Mouse (Mus musculus): ENCODE data around the gene Hip1.
"Not testable (repeated sequence)": the region's sequence is repeated elsewhere in the genome, so short reads cannot be mapped to it uniquely, and the experiment has no call there.

Hip1 gene

DNA sequence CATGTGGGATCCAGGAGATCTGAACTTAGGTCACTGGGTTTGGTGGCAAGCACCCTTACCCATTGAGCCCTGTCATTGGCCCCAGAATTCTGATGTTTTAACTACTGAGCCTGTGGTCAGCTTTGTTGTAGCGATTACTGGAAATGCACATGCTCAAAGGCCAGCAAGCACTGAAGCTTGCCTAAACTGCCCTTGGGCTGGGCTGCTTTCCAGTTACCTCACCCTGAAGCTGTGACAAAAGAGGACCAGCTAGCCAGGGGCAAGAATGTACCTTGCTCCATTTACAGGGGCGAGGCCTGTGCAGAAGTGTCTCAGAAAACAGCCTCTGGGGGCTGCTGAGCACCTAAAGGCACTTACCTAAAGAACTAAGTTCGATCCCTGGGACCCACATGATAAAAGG, 51.8 kb downstream of the Hip1 start:
- DNase-seq (ENCODE audit: low read depth, low spot score): no peak

DNA sequence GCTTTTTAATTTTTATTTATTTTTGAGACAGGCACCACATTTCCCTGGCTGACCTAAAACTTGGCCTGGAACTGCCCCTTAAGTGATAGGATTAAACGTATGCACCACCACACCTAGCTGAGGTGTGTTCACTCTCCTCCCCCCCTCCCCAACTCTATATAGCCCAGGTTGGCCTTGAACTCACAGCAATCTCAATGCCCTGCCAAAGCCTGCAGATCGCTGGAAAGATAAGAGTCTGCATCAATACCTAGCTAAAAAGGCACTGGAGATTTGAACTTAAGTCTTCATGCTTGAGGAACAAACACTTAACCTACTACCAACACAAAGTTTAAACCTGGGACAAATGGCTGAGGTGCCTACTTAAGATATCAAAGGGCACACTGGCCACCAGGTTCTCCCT, 52.8 kb downstream of the Hip1 start:
- no peak for DNase-seq (ENCODE audit: low read depth, low spot score)

DNA sequence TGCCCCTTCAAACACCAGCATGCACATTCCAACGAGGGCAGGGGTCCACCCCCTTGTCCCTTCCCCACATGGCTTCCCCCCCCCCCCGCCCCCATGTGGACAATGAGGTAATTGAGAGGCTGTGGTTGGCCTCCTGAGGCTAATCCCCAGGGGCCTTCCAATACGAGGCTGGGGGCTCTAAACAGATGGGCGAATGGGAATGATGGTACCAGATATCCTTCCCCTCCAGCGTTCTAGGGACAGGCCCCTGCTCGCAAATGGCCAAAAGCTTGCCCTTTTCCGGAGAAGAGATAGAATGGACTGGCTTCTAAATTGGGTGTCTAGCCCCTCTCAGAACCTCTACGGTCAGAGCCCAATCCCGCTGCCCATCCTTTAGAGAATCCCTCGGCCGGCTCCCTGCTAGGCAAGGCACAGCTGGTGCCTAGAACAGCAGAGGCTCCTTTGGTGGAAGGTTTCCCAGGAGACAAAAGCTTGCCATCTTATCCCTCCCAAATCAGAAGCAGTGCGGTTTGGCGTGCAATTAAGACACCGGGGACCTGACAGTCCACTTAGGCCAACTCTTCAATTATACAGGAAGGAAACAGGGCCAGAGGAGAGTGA, 55.1 kb downstream of the Hip1 start:
- DNase-seq (ENCODE audit: low read depth, low spot score): no peak

DNA sequence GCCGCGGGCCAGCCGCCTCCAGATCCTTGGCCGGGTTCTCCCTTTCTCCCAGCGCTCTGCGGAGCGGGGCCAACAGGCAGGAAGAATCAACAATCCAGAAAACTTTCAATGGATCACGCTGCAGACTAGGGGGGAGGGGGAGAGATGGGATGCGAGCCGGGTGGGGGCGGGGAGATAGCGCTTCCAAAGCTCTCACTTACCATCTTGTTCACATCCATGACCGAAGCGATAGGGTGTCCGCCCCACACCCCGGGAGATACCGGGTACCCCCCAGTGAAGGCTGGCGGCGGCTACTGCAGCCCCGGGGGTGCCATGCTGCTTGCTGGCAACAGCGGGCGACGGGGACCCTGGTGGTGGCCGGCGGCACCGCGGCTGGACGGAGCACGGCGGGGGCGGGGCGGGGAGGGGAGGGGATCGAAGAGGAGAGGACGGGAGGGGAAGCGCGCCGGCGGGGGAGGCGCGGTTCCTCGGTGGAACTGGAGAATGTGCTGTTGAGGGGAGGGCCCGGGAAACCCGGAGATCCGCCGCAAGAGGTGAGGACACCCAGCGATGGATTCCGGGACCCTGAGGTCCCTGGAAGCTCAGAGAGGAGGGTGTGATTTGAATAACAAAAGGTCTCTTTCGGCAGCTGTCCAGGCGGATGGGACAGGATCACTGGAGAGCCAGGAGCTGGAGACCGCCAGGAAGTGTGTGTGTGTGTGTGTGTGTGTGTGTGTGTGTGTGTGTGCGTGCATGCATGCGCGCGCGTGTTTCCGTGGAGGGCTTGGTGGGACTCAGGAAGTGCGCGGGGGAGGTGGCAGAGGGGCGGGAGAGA, 55.8 kb downstream of the Hip1 start:
- peak; percentile 86 for DNase-seq (ENCODE audit: low read depth, low spot score)

DNA sequence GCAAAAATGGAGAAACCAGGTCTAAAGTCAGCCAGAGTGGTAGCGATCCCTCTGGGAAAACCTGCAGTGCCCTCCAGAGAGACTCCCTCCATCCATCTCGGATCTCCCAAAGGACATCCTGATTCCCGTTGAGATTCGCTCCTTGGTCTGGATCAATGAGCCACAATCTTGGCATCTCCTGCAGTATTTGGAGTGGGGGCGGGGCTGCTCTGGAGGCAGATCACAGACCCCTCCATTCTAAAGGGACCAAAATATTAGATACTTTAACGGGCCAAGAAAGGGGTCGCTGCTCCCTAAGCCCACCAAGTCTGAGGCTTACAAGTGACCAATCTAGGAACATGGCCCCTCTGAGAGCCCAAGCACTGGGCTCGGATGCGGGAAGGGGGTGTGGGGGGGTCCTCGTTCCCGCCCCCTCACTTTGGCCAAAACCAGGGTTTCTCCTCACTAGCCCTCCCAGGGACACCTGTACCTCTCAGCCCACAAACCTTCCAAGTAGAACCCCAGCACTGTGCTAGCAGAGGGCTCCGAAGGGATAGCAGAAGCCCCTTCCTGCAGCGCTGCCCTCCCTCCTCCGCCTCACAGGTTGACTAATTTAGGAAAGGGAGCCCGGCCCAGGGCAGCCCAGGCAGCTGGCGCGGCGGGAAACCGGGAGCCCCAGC, 56.6 kb downstream of the Hip1 start:
- DNase-seq (ENCODE audit: low read depth, low spot score): no peak

DNA sequence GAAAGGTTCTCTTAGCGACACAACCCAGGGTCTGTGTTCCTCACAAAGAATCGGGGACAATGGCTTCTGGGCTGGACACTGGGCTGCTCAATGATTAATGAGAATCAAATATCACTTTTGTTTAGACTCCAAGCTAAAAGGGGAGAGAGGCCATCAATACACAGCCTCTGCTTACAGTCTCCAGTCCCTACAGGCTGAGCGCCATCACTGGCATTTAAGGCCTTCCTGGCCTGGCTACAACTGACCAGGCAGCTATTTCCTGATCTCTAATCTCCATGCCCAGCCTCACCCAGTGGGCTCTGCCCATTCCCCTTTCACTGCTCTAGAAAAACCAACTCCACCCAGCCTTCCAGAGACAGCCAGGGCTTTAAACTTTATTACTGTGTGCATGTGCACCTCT, 59.6 kb downstream of the Hip1 start:
- no peak for DNase-seq (ENCODE audit: low read depth, low spot score)

DNA sequence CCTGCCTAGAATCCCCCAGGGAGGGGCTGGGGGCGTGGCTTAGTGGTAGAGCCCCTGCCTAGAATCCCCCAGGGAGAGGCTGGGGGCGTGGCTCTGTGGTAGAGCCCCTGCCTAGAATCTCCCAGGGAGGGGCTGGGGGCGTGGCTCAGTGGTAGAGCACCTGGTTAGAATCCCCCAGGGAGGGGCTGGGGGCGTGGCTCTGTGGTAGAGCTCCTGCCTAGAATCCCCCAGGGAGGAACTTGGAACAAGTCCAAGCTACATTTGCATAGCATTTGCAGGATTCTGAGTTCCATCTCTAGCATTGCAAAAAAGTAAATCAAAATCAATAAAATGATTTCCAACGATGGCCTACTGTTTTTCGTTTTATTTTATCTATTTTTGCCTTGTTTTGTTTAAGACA, 61.1 kb downstream of the Hip1 start:
- DNase-seq (ENCODE audit: low read depth, low spot score): not testable (repeated sequence)

DNA sequence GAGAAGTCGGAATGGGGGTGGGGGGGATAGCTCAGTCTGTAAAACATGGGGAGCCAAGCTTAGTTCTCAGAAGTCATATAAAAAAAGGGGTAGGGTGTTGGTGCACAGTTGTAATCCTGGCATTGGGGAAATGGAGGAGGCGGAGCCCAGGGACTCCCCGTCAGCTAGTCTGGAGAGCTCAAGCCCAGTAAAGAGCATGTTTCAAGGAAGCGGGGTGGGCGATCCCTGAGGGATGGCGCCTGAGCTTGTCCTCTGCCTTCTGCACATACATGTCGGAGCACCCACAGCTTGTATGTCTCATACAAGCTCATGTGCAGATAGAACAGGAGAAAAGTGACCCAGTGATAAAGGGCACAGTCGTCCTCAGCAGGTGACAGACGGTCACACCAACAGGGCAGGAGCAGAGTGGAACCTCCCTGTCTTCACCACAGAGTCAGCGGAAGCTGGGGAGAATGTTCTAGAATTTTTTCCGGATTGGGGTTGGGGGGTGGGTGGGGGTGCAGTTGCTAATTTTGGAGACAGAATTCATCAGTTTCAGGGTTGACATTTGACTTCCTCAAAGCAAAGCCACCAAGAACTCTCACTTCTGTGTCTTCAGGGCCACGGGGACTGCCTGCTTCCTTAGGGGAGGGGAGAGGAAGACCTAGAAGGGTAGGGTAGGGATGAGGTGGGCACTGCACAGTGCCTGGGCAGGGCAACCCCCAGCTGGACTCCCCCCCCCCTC, 65.9 kb downstream of the Hip1 start:
- DNase-seq (ENCODE audit: low read depth, low spot score): no peak

DNA sequence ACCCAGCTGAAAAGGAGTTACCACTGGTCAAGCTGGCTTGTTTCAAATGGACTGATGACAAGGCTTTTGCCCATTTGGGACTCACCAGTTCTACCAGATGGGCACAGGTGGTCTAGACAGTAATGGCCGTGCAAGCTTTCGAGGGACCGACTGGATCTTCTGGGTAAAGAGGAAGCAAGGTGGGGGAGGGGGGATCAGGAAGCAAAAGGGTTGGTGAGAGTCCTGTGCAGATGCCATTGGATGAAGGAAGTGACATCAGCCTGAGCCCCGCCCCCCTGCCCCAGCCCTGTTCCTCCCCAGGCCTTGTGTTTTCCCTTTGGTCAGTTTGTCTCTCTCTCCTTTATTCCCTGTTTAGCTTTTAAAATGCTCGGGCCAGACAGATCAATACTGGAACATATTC, 68.7 kb downstream of the Hip1 start:
- no peak for DNase-seq (ENCODE audit: low read depth, low spot score)

DNA sequence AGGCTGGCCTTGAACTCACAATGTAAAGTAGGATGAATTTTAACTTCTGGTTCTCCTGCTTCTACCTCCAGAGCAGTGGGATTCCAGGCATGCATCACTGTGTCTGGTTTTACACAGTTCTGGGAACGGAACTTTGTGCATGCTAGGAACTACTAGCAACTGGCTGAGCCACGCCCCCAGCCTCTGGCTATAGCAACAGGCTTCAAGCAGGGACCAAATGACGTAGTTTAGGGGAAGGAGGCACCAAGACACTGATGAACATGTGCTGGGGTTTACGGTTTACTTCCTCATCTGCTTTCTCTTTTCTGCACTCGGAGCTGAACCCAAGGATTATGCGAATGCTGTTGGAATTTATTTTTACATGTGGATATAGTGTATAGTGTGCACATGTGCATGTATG, 72.5 kb downstream of the Hip1 start:
- DNase-seq (ENCODE audit: low read depth, low spot score): no peak

DNA sequence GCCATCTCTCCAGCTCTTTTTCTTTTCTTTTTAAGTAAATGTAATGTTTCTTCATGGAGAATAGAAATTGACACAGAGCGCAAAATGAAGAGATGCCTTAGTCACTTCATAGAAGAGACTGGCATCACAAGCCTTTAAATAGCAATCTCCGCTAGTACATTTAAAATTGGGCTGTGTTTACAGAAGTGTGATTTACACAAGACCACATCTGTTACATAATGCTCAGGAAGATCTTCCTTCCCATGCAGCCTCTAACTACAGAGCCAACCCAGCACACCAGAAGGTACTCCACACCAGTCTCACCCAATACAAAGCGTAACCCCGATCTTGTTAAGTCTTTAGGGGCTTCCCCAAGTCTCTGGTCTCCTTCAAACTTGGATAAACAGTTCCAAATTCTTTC, 73.2 kb downstream of the Hip1 start:
- DNase-seq (ENCODE audit: low read depth, low spot score): no peak

DNA sequence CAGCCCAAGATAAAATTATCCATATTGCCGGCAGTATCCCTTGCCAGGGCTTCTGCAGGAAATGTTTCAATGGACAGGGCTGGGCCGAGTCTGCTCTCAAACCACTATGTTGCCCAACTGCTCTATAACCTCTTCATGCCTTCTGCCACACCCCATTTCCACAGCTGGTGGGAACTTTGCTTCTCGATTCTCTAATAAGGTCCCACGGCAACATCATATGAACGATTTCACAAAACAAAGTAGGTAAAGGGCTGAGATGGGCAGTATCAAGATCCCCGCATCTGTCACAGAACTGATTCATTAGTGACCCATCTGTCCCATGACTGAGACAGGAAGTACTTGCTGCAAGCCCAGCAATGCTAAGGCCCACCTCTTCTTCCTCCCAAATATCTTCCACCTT, 76.6 kb downstream of the Hip1 start:
- no peak for DNase-seq (ENCODE audit: low read depth, low spot score)

DNA sequence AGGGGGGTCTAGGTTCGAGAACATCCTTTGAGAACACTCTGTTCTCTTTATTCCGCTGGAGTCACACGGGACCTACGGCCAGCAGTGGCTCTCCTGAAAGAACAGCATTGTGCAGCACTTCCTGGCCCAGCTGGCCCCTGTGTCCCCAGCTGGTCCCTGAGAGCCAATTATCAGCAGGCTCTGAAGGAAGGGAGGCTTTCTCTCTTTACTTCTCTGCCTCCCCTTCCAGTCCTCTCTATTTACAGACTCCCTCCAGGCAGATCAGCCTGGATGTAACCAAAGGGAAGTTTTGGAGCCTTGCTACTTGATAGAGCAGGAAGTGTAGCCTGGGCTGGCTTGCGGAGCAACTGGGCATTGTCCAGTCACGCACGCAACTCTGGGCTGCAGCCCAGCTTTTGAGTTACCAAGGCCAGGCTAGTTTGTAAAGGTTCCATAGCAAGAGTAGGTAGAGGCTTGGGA, 79.1 kb downstream of the Hip1 start:
- no peak for DNase-seq (ENCODE audit: low read depth, low spot score)

DNA sequence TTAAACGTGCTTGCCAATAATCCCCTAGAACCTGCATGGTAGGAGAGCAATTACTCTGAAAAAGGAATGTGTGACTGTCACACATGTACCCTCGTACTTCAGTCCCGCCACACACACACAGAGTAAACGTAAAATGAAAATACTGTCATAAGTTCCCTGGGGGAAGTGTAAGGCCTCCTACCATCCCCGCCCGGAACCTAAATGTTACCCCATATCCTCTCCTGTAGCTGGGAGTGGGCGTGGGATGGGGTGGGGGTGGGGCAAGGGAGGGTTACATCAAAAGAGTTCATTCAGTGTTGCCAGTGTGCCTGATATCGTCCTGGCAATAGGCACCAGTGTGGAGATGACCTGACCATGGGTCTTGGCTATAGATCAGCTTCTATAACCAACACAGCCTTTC, 81.5 kb downstream of the Hip1 start:
- DNase-seq (ENCODE audit: low read depth, low spot score): no peak

DNA sequence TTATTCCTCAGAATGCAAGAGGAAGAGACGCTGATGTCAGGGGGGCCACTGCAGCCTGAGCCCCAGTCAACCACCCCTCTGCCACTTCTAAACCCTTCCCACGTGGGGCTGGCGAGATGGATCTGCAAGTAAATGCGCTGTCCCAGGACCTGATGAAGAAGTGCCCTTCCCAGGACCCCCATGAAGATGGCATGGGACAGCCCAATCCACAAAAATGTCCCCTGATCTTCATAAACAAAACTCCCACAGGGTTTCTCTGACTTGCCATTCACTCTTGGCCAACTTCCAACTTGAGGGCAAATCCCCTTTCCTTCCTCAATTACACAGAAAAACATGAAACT, 84.1 kb downstream of the Hip1 start:
- no peak for DNase-seq (ENCODE audit: low read depth, low spot score)

DNA sequence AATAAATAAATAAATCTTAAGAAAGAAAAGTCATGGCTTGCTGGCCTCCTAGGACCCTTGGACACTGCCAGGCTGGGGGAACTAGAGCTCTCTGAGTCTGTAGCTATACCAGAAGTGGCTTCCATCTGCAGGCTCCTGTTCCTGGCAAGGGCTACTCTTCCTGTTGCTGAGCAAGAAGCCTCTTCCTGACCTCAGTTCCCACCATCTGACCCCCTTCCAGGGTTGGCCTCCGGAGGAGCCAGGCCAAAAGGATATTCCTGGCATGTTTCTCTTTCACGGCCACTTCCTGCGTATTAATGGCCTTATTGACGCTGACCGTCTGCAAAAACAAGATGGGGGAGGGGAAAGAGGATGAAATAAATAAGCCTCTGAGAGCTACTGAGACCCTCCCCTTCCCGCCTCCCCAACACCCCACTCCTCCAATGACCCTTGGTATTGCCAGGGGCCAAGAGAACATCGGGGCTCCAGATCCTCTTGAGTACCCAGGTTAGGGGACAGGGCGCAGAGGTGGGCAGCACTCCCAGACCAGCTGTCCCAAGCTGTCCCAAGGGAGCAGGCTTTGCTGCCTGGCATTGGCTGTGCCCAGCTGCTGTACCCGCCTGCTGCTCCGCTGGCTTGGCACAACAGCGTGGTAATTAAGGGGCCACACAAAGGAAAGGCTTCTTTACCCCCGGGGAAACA, 84.6 kb downstream of the Hip1 start:
- DNase-seq (ENCODE audit: low read depth, low spot score): peak; percentile 34

DNA sequence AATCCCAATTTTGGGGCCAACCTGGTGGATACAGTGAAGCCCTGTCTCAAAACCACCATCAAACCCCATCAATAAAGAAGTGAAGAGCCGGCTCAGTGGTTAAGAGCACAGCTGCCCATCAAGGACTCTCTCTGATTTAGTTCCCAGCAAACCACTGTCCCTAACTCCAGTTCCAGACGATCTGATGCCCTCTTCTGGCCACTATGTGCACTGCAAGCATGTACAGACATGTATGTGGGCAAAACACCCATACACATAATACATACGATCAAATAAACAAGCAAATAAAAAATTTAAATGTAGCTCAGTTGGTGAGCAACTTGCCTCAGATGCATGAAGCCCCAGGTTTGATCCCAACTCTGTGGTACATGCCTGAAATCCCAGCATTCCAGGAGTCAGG, 85.4 kb downstream of the Hip1 start:
- no peak for DNase-seq (ENCODE audit: low read depth, low spot score)

DNA sequence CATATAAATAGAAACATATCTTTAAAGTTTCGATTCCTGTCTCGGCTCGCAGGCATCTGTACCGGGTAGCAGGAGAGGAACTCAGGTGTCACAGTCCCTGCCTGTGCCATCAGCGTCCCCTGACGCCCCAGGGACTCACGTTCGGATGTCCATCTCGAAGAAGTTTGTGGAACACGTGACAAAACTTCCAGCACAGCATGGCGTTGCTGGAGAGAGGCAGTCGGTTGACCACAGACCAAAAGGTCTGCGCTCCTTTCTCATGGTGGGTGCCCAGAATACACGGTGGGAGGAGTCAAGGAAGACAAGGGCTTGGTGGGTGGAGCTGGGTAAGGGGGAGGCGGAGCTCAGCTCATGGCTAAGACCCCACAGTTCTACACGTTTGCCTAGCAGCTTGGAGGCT, 87.0 kb downstream of the Hip1 start:
- DNase-seq (ENCODE audit: low read depth, low spot score): no peak

DNA sequence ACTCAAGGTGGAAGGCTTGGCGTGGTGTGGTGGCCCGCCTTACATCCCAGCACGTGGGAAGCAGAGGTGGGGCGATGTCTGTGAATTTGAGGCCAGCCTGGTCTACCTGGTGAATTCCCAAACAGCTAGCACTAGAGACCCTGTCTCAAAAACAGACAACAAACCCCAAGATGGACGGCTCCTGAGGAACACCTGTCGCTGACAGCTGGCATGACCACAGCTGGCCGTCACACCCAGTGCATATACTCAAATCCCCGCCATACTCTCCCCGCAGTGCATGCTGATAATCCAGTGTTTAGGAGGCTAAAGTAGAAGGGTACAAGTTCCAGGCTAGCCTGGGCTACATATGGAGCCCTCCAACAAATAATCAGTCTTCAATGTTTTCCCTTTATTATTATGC, 88.4 kb downstream of the Hip1 start:
- DNase-seq (ENCODE audit: low read depth, low spot score): no peak

DNA sequence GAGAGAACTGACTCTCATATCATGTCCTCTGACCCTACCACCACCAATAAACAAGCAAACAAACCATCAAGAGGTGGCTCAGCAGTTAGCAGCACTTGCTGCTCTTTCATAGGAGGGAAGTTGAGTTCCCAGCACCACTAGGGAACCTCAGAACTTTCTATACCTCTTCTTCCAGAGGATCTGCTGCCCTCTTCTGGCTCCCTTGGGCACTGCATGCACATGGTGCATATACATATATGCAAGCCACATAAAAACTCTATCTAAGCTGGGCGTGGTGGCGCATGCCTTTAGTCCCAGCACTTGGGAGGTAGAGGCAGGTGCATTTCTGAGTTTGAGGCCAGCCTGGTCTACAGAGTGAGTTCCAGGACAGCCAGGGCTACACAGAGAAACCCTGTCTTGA, 90.7 kb downstream of the Hip1 start:
- no peak for DNase-seq (ENCODE audit: low read depth, low spot score)

DNA sequence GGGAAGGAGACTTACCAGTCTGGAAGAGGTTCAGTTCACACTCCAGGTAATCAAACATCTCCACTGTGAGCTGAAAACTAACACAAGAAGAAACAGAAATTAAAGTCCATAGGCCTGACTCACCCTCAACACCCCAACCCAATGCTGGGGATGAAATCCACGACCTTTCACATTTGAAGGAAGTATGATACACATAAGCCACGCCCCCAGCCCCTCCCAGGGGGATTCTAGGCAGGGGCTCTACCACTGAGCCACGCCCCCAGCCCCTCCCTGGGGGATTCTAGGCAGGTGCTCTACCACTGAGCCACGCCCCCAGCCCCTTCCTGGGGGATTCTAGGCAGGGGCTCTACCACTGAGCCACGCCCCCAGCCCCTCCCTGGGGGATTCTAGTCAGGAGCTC, 93.4 kb downstream of the Hip1 start:
- not testable (repeated sequence) for DNase-seq (ENCODE audit: low read depth, low spot score)

DNA sequence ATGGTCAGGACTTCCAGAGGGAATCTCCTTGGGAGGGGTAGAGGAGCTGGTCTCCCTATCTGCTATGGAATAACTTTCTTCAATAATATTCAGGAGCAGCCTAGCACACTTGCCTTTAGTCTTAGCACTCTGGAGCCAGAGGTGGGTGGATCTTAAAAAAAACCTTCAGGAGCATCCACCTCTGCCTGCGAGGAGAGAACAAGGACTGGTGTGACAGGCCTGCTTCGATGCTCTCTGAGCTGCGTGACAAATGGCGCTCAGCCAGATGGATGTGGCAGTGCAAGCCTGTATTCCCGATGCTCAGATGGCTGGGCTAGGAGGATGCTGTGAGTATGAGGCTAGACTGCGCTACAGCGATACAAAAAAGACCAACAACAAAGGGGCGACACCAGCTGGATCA, 93.8 kb downstream of the Hip1 start:
- DNase-seq (ENCODE audit: low read depth, low spot score): no peak

Measured in mesoderm, embryonic 11.5 days (tissue).